Mouse (Mus musculus) olfactory bulb, adult 2 months (tissue): ENCODE data around the gene Gramd1c. TPM values are rescaled to one million over a fixed set of nuclear protein-coding genes. Genes with fewer than 3 reads are reported as not detected.

ENCODE experiments used
- H3K27ac ChIP-seq: fragments of 200-500 bp; 2 replicates; pipeline ENCODE4 v1.5.1; 2012; ENCODE audit warnings: low read depth, low read length; ENCODE audit not compliant: insufficient read depth
- H3K4me1 ChIP-seq: fragments of 200-500 bp; 2 replicates; pipeline ENCODE4 v1.6.1; 2012; ENCODE audit warnings: low read length; ENCODE audit not compliant: control insufficient read depth, insufficient read depth
- H3K4me3 ChIP-seq: fragments of 200-500 bp; 2 replicates; pipeline ENCODE4 v1.5.1; 2012; ENCODE audit warnings: mild to moderate bottlenecking, low read depth, low read length, moderate library complexity; ENCODE audit not compliant: insufficient read depth
- CTCF ChIP-seq: fragments of 200-500 bp; IDR thresholded peaks from 2 replicates; pipeline ENCODE4 v1.5.1; 2012; ENCODE audit warnings: low read depth, mild to moderate bottlenecking, low read length, moderate library complexity; ENCODE audit not compliant: insufficient read depth
- POLR2A ChIP-seq: fragments of 200-500 bp; IDR thresholded peaks from 2 replicates; pipeline ENCODE4 v1.6.1; 2012; ENCODE audit warnings: mild to moderate bottlenecking, low read depth, low read length, moderate library complexity; ENCODE audit not compliant: insufficient read depth
- polyA plus RNA-seq: library from polyadenylated mRNA; stranded (reverse); fragments of >200 nt; gene quantifications from 2 replicates; pipeline ENCODE4 v1.2.4, GENCODE M21; 2012; ENCODE audit warnings: low replicate concordance; ENCODE audit not compliant: missing spikeins, insufficient read depth, insufficient read length

The Gramd1c gene
- polyA plus RNA-seq, 1 experiment, result not detected

GRCm38 (mm10) chr16:43930577-43930976 lies 132.6 kb downstream of the Gramd1c start:
- Histone ChIP-seq H3K4me3 (no peak overlapping the region), H3K27ac (no peak overlapping the region), H3K4me1 (no peaks in the 10 kb centered on the region)
- TF ChIP-seq CTCF (no peak), POLR2A (no peak)

Other genes starting within 250 kb of the Gramd1c start
- gene Ccdc191, start 173.5 kb downstream of the Gramd1c start, polyA plus RNA-seq, result not detected in 2 replicates
- gene Qtrt2, start 136.5 kb downstream of the Gramd1c start, polyA plus RNA-seq, result not detected in 2 replicates
- not detected in 2 replicates for gene Zdhhc23, start 83.6 kb downstream of the Gramd1c start, polyA plus RNA-seq
- 173 and 235 TPM in 2 replicates for gene Atp6v1a, start 76.4 kb upstream of the Gramd1c start, polyA plus RNA-seq
- gene Naa50, start 76.5 kb upstream of the Gramd1c start, polyA plus RNA-seq, result not detected in 2 replicates
- gene Usf3, start 109.9 kb upstream of the Gramd1c start, polyA plus RNA-seq, result not detected in 2 replicates